Mouse (Mus musculus) kidney, adult 11 months (tissue): Measurements from ENCODE around the gene Faim2.

Experiments used
- DNase-seq: peaks from one replicate; pipeline ENCODE4 v3.0.0; 2022

Faim2 gene

DNA sequence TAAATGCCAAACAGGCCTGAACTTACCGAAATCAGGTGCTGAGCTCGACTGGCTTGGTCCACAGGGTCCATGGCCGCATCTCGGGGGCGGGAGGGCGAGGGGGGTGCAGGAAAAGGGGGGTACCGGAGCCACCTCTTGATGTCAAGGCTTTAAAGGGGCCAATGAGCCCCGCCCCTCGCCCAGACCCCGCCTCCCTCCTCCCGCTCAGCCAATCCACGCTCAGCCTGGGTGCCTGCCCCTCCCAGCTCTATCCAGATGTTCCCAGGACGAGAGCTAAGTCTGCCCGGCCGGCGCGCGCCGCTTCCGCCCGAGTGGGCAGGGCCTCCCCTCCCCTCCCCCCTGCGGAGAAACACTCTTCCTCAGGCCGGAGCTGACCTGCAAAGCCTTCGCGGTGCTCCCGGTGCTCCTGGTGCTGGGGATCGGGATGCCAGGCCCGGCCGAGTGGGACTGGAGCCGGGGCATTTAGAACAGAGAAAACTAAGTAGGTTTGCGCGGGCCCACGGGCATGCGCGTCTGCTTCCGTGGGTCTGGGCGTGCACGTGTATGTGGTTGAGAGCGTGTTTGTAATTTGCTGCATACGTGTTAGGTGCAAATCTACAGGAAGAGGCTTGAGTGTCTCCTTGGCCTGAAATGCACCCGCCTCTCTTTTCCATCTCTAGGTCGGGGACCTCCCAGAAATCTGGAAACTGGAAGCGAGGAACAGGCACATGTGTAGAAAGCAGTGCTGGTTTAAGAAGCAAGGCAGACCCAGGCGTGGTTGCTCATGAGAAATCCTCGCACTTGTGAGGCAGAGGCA, 70.2 kb downstream of the Faim2 start, which contains the start of gene Nckap5l:
TSS of gene Nckap5l (minus strand) at position 143 of the 796 bp plus-strand sequence.
- peak; percentile 88 for DNase-seq

DNA sequence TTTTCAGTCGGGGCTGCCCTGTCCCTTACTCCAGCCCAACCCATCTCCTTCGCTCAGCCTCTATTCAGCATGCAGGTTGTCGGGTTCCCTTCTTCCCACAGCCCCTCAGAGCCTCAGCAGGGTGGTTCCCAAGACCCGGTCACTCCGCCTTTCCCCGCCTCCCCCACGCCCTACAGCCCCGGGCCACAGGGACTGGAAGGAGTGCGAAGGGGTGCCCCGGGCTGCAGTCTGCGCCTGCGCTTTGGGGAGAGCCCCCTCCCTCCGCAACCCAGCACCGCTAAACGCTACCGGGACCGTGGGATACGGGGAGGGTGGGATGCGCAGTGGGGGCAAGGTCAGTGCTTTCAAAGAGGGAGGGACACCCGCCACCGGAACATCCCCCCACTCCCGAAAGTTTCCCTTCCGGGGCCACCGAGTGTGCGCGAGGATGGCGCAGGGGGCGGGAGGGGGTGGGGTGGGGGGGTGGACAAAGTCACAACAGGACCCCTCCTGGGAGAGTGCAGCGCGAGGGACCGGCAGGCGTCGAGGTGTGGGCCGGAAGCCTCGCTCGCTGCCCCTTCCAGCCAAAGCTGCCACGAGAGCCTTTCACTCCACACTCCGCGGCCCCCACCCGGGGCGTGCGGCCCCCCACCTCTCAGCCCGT, 70.9 kb downstream of the Faim2 start:
- peak; percentile 29 for DNase-seq

DNA sequence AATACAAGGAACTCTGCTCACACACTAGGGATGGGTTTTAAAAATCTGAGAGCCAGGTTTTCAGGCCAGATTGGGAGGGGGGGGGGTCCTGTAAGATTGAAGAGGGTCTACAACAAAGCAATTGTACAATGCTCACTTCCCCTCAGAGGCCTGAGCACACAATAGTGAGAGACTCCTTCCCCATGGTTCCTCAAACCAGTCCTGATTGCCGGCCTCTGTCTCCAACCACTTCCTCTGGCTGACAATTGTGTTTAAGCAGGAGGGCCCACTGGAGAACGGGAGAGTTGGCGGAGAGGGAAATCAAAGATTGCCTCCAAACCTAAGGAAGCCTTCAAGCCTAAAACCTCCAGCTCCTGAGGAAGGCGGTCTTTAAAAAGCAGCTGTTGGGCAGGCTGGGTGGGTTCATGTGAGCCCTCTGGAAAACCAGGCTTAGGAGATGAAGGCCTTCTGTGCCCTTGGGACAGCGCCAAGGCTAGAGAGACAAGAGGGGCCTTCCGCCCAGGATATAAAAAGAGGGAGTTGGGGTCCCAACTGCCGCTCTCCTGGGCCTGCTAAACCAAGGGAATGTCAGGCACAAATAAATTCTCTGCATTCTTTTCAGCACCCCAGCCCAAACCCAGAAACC, 71.5 kb downstream of the Faim2 start:
- DNase-seq, result no peak

DNA sequence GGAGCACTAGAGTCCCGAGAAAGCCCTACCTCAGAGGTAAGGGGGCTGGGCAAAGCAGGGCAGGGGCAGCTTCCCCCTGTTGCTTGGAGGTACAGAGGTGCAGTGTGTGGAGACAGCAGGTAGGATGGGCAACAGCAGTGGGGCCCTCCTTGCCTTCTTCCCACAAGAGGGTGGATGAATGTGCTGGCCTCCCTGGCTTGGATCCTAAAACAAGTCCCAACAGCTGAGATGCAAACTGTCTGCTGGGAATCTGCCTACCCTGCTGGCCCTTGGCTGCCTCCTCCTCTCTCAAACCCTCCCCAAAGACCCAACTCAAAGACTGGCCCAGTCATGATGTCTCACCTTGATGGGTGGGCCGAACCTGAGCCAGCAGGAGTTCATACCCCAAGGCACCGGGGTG, 72.5 kb downstream of the Faim2 start:
- no peak for DNase-seq

DNA sequence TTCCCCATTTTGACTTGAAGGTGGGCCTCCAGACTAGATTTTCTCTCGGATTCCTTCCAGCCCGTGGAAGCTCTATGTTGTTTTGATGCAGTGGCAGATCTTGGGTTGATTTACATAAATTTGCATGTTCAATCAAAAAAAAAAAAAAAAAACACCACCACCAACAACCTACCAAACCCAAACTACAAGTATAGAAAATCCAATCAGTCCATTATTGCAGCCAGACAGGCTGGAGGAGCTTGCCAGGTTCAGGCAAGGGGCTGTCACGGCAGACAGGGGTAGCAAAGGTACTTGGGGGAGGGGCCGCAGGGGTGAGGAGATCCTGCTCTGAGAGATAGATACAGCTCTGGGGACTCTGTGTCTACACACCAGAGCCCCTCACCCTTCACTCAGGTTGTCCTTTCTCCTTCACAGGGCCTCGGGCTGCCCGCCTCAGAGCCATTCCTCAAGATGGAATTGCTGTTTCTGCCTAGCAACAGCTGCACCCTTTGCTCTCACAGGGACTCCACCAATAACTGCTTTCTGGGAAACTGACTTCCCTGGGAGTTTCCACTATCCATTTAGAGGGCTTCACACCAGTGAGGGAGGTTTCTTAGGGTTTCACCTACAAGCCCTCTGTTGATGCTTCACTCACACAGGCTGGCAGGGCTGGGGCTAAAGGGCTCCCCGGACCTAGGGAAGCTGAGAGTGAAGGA, 73.2 kb downstream of the Faim2 start:
- no peak for DNase-seq

DNA sequence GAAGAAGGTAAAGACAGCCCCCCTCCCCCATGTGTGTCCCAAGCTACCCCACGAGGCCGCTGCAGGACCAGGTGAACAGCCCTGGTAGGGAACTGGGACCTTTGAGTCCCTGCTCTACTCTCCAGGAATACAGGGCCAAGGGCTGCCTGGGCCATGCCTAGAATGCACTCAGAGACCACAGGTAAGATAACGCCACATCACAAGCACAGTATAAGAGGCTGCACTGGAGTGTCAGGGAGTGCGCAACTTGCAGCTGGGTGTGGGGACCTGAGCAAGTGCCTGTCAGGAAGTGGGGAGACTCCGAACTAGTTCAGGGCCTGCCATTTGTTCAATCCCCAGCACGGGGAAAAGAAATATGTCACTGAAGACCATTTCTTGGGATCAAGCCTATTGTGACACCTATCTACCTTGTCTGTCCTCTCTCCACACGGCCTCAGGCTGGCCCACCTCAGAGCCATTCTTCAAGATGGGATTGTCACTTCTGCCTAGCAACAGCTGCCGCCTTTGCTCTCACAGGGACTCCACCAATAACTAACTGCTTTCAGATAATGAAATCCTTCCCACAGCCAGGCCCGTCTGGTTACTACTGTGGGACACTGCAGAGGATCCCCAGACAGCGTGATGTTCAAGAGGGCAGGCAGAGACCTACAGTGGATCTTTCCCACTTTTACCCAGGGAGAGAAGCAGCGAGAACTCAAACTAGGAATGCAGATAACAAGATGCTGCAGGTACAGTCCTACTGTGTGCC, 74.6 kb downstream of the Faim2 start:
- no peak for DNase-seq

DNA sequence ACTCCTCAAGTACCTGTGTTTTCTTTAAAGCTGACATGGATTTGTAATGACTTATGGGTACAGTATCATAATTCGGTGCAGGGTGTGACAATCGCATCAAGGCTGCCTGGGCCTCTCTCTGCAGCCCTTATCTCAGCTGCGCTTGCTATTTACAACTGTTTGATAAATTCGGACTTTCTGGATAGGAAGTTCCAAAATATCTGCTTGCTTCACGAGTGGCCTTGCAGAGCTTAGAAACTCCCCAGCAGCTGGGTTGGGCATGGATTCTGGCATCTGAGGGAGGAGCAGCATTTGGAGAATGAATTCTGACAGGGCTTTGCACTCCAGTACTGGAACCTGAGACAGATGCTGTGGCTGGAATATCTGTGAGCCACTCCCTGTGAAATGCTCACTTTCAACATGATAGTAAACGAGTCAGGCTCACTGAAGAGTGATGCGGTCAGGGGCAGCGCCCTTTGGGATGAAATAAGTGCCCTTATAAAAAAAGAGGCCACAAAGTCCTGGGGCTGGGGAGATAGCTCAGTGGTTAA, 78.1 kb downstream of the Faim2 start:
- no peak for DNase-seq

DNA sequence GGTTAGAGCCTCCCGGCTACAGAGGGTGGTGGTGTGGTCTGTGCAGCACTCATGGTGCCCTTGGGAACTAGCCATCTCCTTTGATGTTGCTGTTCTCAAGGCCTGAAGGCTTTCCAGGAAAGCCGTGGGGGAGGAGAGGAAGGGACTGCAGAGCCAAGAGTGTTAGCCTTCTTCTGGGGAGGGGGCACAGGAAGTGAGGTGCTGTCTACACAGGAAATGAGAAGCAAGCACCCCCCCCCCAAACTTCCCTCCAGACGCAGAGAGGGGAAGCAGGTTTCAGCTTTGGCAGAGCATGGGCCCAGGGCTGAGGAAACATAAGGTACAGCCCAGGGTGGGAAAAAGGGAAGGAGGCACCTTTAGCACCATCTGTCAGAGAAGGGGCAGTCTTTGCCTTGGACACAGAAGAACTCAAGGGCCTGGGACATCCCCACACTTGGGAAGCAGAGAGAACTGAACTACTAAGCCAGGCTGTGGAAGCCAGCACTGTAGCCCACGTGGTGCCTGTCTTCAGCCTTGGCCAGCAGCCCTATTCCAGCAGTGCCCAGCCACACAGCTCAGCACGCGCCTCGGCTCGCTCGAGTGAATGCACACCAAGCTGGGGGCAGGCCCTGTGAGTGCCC, 78.7 kb downstream of the Faim2 start:
- no peak for DNase-seq
